Mouse (Mus musculus) heart, postnatal 14 days (tissue): ENCODE results near the gene Nrbp1. TPM values are rescaled to one million over a fixed set of nuclear protein-coding genes. Genes with fewer than 3 reads are reported as not detected.
"Not testable (repeated sequence)": the region's sequence is repeated elsewhere in the genome, so short reads cannot be mapped to it uniquely, and the experiment has no call there.

Source experiments
- DNase-seq, 2 experiments: peaks; one replicate each; pipeline ENCODE4 v3.0.0; 2021 to 2022
- intact Hi-C: fragments of 180-260 bp; cut with DNase I; formaldehyde crosslinking; loops from one replicate; pipeline ENCODE4 v1.15.1; 2025
- total RNA-seq, 2 experiments: library from RNA; stranded (reverse); gene quantifications; 2 replicates each; pipeline ENCODE4 v1.2.3; 2021

Gene Nrbp1
- total RNA-seq, 2 experiments from 2014 or later: 73.1 to 75.0 TPM

GRCm38 (mm10) chr5:31202933-31203332 is 37.7 kb upstream of the Nrbp1 start:
- intact Hi-C loops: no loop called here
- no peak for DNase-seq

GRCm38 (mm10) chr5:31203866-31204265 is 36.8 kb upstream of the Nrbp1 start:
- intact Hi-C loops: no loop called here
- no peak for DNase-seq

GRCm38 (mm10) chr5:31204421-31204820 is 36.2 kb upstream of the Nrbp1 start:
- intact Hi-C loops: no loop called here

GRCm38 (mm10) chr5:31216554-31216953 is 24.1 kb upstream of the Nrbp1 start:
- intact Hi-C loops: loop anchor here (5.0 kb wide), 1 partner anchor 111 kb away; no protein-coding TSS in a partner anchor
- not testable (repeated sequence) for DNase-seq

More at GRCm38 (mm10) chr5:31204421-31204820, 36.2 kb upstream of the Nrbp1 start:
- no peak for DNase-seq

GRCm38 (mm10) chr5:31218294-31218693 is 22.4 kb upstream of the Nrbp1 start:
- DNase-seq: no peak
- intact Hi-C loops: loop anchor here (5.0 kb wide), 1 partner anchor 109 kb away; no protein-coding TSS in a partner anchor

GRCm38 (mm10) chr5:31219070-31219469 is 21.6 kb upstream of the Nrbp1 start:
- intact Hi-C loops: loop anchor here (5.0 kb wide), 1 partner anchor 108 kb away; no protein-coding TSS in a partner anchor
- DNase-seq: no peak

GRCm38 (mm10) chr5:31219474-31219873 is 21.2 kb upstream of the Nrbp1 start:
- intact Hi-C loops: loop anchor here (5.0 kb wide), 1 partner anchor 108 kb away; no protein-coding TSS in a partner anchor
- DNase-seq: no peak

GRCm38 (mm10) chr5:31219911-31220447 is 20.7 kb upstream of the Nrbp1 start:
- peak in 1 of 2 experiments; percentile 58 for DNase-seq
- intact Hi-C loops: loop anchor here (2.0 to 10.0 kb wide), 4 partner anchors 21 to 235 kb away; partner anchors contain the start of genes Gm9970, Ift172, Nrbp1 and Zfp512

- intact Hi-C loops: loop anchor here (2.0 to 10.0 kb wide), 3 partner anchors 20 to 234 kb away; partner anchors contain the start of genes Gm9970, Ift172, Nrbp1 and Zfp512
- peak; percentile 99 to 100 for DNase-seq
Observed at GRCm38 (mm10) chr5:31220448-31221303, 20.0 kb upstream of the Nrbp1 start, which contains the start of gene Ppm1g. Ppm1g (minus strand) TSS chr5:31220687.

- intact Hi-C loops: loop anchor here (2.0 to 10.0 kb wide), 3 partner anchors 19 to 233 kb away; partner anchors contain the start of genes Gm9970, Ift172, Nrbp1 and Zfp512
- no peak for DNase-seq
Observed at GRCm38 (mm10) chr5:31221304-31221945, 19.2 kb upstream of the Nrbp1 start.

GRCm38 (mm10) chr5:31222696-31223095 is 18.0 kb upstream of the Nrbp1 start:
- DNase-seq: no peak
- intact Hi-C loops: loop anchor here (10.0 kb wide), 1 partner anchor 232 kb away; the partner anchor contains the start of gene Zfp512

- intact Hi-C loops: loop anchor here (10.0 kb wide), 1 partner anchor 228 kb away; the partner anchor contains the start of gene Zfp512
- DNase-seq: no peak
Observed at GRCm38 (mm10) chr5:31226641-31227040, 14.0 kb upstream of the Nrbp1 start.

GRCm38 (mm10) chr5:31241522-31242034 is 914 bp downstream of the Nrbp1 start:
- DNase-seq: no peak
- intact Hi-C loops: loop anchor here (2.0 kb wide), 1 partner anchor 21 kb away; the partner anchor contains the start of gene Ppm1g

- intact Hi-C loops: no loop called here
- no peak for DNase-seq
Observed at GRCm38 (mm10) chr5:31242191-31242590, 1.5 kb downstream of the Nrbp1 start.

- intact Hi-C loops: no loop called here
- DNase-seq: no peak
Observed at GRCm38 (mm10) chr5:31250716-31251115, 10.1 kb downstream of the Nrbp1 start.

GRCm38 (mm10) chr5:31251541-31252101 is 11.0 kb downstream of the Nrbp1 start, which contains the start of gene Krtcap3:
Krtcap3 (plus strand) TSS chr5:31251691.
- peak in 1 of 2 experiments; percentile 20 for DNase-seq
- intact Hi-C loops: no loop called here

- no peak for DNase-seq
- intact Hi-C loops: no loop called here
Observed at GRCm38 (mm10) chr5:31252151-31252550, 11.5 kb downstream of the Nrbp1 start.

- intact Hi-C loops: no loop called here
Observed at GRCm38 (mm10) chr5:31252795-31253545, 12.3 kb downstream of the Nrbp1 start.

GRCm38 (mm10) chr5:31253806-31254205 is 13.1 kb downstream of the Nrbp1 start:
- DNase-seq: no peak
- intact Hi-C loops: no loop called here

More at GRCm38 (mm10) chr5:31252795-31253545, 12.3 kb downstream of the Nrbp1 start:
- no peak for DNase-seq
